Mouse (Mus musculus) gastrocnemius, adult 18-20 months (tissue): ENCODE measurements around the gene Fignl2. TPM values are rescaled to one million over a fixed set of nuclear protein-coding genes. Genes with fewer than 3 reads are reported as not detected.
"Not testable (repeated sequence)": the region's sequence is repeated elsewhere in the genome, so short reads cannot be mapped to it uniquely, and the experiment has no call there.

Source experiments
- DNase-seq: peaks from one replicate; pipeline ENCODE4 v3.0.0; 2021; ENCODE audit warnings: low spot score
- long read RNA-seq, 2 experiments: library from polyadenylated mRNA; stranded (forward); transcript quantifications; one replicate each; pipeline ENCODE4 v2.0.0; 2021
- total RNA-seq, 2 experiments: library from RNA; stranded (reverse); gene quantifications; 2 replicates each; pipeline ENCODE4 v1.2.3; 2021

The Fignl2 gene
- total RNA-seq, result under 1 TPM; 0.55 to 0.81 TPM
- long read RNA-seq, experiment 1, result 0 reads
- long read RNA-seq, experiment 2, result 0 reads

- peak; percentile 9 for DNase-seq
Measured at GRCm38 (mm10) chr15:101077813-101078730, at the start of gene Fignl2. TSS of gene Fignl2 (minus strand) at chr15:101078567.

GRCm38 (mm10) chr15:101126876-101127544 is 48.6 kb upstream of the Fignl2 start:
- peak; percentile 63 for DNase-seq

GRCm38 (mm10) chr15:101125561-101125960 is 47.2 kb upstream of the Fignl2 start:
- DNase-seq, result no peak

- peak; percentile 36 for DNase-seq
Measured at GRCm38 (mm10) chr15:101123202-101123601, 44.8 kb upstream of the Fignl2 start.

GRCm38 (mm10) chr15:101122290-101122589 is 43.9 kb upstream of the Fignl2 start:
- DNase-seq, result no peak

- no peak for DNase-seq
Measured at GRCm38 (mm10) chr15:101121411-101122289, 43.3 kb upstream of the Fignl2 start.

- no peak for DNase-seq
Measured at GRCm38 (mm10) chr15:101118399-101119125, 40.2 kb upstream of the Fignl2 start.

GRCm38 (mm10) chr15:101115511-101116110 is 37.2 kb upstream of the Fignl2 start, which contains the start of gene Ankrd33:
TSS of gene Ankrd33 (plus strand) at chr15:101115755.
- no peak for DNase-seq

- not testable (repeated sequence) for DNase-seq
Measured at GRCm38 (mm10) chr15:101113778-101114177, 35.4 kb upstream of the Fignl2 start.

- peak; percentile 62 for DNase-seq
Measured at GRCm38 (mm10) chr15:101113176-101113575, 34.8 kb upstream of the Fignl2 start.

- no peak for DNase-seq
Measured at GRCm38 (mm10) chr15:101107906-101108671, 29.7 kb upstream of the Fignl2 start.

- no peak for DNase-seq
Measured at GRCm38 (mm10) chr15:101106011-101106410, 27.6 kb upstream of the Fignl2 start.

GRCm38 (mm10) chr15:101105496-101105994 is 27.2 kb upstream of the Fignl2 start:
- DNase-seq, result peak; percentile 84

GRCm38 (mm10) chr15:101103605-101104304 is 25.4 kb upstream of the Fignl2 start:
- no peak for DNase-seq

GRCm38 (mm10) chr15:101100996-101101395 is 22.6 kb upstream of the Fignl2 start:
- DNase-seq, result no peak

GRCm38 (mm10) chr15:101097985-101098651 is 19.8 kb upstream of the Fignl2 start:
- no peak for DNase-seq

- DNase-seq, result no peak
Measured at GRCm38 (mm10) chr15:101095392-101095791, 17.0 kb upstream of the Fignl2 start.

GRCm38 (mm10) chr15:101094979-101095378 is 16.6 kb upstream of the Fignl2 start:
- DNase-seq, result no peak
